Mouse (Mus musculus) MEL (cell line): Measurements from ENCODE around the gene Fam172a. TPM values are rescaled to one million over a fixed set of nuclear protein-coding genes. Genes with fewer than 3 reads are reported as not detected.

Source experiments
- DNase-seq: peaks from one replicate; pipeline ENCODE4 v3.0.0; 2011; ENCODE audit warnings: low read depth, low spot score
- H3K27ac ChIP-seq: 2 replicates; pipeline ENCODE4 v1.5.1; 2012; ENCODE audit warnings: low read depth, mild to moderate bottlenecking, control low read depth, low read length, moderate library complexity; ENCODE audit not compliant: control insufficient read depth
- H3K27me3 ChIP-seq, 2 experiments: fragments of 150-350 bp in 1 of 2; sonication (generic) in 1 of 2; 2 replicates each; pipeline ENCODE4 v1.6.1; 2012; ENCODE audit warnings: low read length in 2 of 2, mild to moderate bottlenecking in 2 of 2, improper control_type of control experiment in 1 of 2, moderate library complexity in 1 of 2; ENCODE audit not compliant: insufficient read depth in 2 of 2, control insufficient read depth in 1 of 2
- H3K36me3 ChIP-seq, 2 experiments: 2 replicates each; pipeline ENCODE4 v1.6.1; 2012 to 2014; ENCODE audit warnings: low read length in 2 of 2, improper control_type of control experiment in 1 of 2, inconsistent platforms in 1 of 2, mild to moderate bottlenecking in 1 of 2; ENCODE audit not compliant: insufficient read depth in 2 of 2, control insufficient read depth in 1 of 2
- H3K4me1 ChIP-seq, 2 experiments: fragments of 150-350 bp in 1 of 2; sonication (generic) in 1 of 2; 2 replicates each; pipeline ENCODE4 v1.6.1; 2012; ENCODE audit warnings: low read length in 2 of 2, improper control_type of control experiment in 1 of 2, mild to moderate bottlenecking in 1 of 2; ENCODE audit not compliant: insufficient read depth in 2 of 2, control insufficient read depth in 1 of 2
- H3K4me3 ChIP-seq, 2 experiments: fragments of 150-350 bp in 1 of 2; sonication (generic) in 1 of 2; 2 replicates each; pipeline ENCODE4 v1.5.1; 2012; ENCODE audit warnings: low read depth in 2 of 2, low read length in 2 of 2, mild to moderate bottlenecking in 2 of 2, moderate library complexity in 2 of 2, control low read depth in 1 of 2, improper control_type of control experiment in 1 of 2; ENCODE audit not compliant: control insufficient read depth in 1 of 2, insufficient read depth in 1 of 2
- H3K79me2 ChIP-seq: 2 replicates; pipeline ENCODE4 v1.6.1; 2012; ENCODE audit warnings: mild to moderate bottlenecking, low read length, moderate library complexity; ENCODE audit not compliant: control insufficient read depth, poor library complexity, insufficient read depth
- H3K9ac ChIP-seq: 2 replicates; pipeline ENCODE4 v1.6.1; 2012; ENCODE audit warnings: low read depth, mild to moderate bottlenecking, control low read depth, low read length, moderate library complexity; ENCODE audit not compliant: control insufficient read depth, poor library complexity, severe bottlenecking
- H3K9me3 ChIP-seq: fragments of 150-350 bp; sonication (generic); replicated peaks from 2 replicates; pipeline ENCODE4 v1.6.1; 2012; ENCODE audit warnings: mild to moderate bottlenecking, low read length, improper control_type of control experiment, moderate library complexity; ENCODE audit not compliant: insufficient read depth
- CHD2 ChIP-seq: IDR thresholded peaks from 2 replicates; pipeline ENCODE4 v1.6.1; 2011; ENCODE audit warnings: low read length, improper control_type of control experiment
- CTCF ChIP-seq, 3 experiments: IDR thresholded peaks in 2 of 3; conservative IDR thresholded peaks in 1 of 3; 2 replicates each; pipeline ENCODE4 v1.5.1; 2011 to 2012; ENCODE audit warnings: low read length in 3 of 3, low read depth in 2 of 3, mild to moderate bottlenecking in 2 of 3, improper control_type of control experiment in 1 of 3, inconsistent platforms in 1 of 3, mixed read lengths in 1 of 3, moderate library complexity in 1 of 3; ENCODE audit not compliant: control insufficient read depth in 1 of 3, insufficient read depth in 1 of 3, poor library complexity in 1 of 3, severe bottlenecking in 1 of 3
- E2F4 ChIP-seq: IDR thresholded peaks from 2 replicates; pipeline ENCODE4 v1.6.1; 2011; ENCODE audit warnings: low read depth, low read length, improper control_type of control experiment, borderline replicate concordance
- ELF1 ChIP-seq: IDR thresholded peaks from 2 replicates; pipeline ENCODE4 v1.6.1; 2014; ENCODE audit warnings: low read depth, mild to moderate bottlenecking, inconsistent platforms, low read length, improper control_type of control experiment, moderate library complexity
- GATA1 ChIP-seq: IDR thresholded peaks from 2 replicates; pipeline ENCODE4 v1.6.1; 2011; ENCODE audit warnings: low read depth, low read length, improper control_type of control experiment
- HCFC1 ChIP-seq: IDR thresholded peaks from 2 replicates; pipeline ENCODE4 v1.6.1; 2012; ENCODE audit warnings: low read depth, mild to moderate bottlenecking, inconsistent platforms, low read length, improper control_type of control experiment, moderate library complexity
- MAX ChIP-seq: IDR thresholded peaks from 2 replicates; pipeline ENCODE4 v1.6.1; 2011; ENCODE audit warnings: low read length, improper control_type of control experiment
- MAZ ChIP-seq: IDR thresholded peaks from 2 replicates; pipeline ENCODE4 v1.6.1; 2012; ENCODE audit warnings: low read depth, mild to moderate bottlenecking, inconsistent platforms, low read length, improper control_type of control experiment
- MXI1 ChIP-seq: IDR thresholded peaks from 2 replicates; pipeline ENCODE4 v1.6.1; 2011; ENCODE audit warnings: mild to moderate bottlenecking, low read depth, low read length, improper control_type of control experiment
- MYB ChIP-seq: IDR thresholded peaks from 2 replicates; pipeline ENCODE4 v1.6.1; 2011; ENCODE audit warnings: mild to moderate bottlenecking, low read depth, low read length, improper control_type of control experiment
- NELFE ChIP-seq: IDR thresholded peaks from 2 replicates; pipeline ENCODE4 v1.6.1; 2011; ENCODE audit warnings: low read depth, low read length, improper control_type of control experiment
- POLR2AphosphoS2 ChIP-seq: IDR thresholded peaks from 2 replicates; pipeline ENCODE4 v1.6.1; 2011; ENCODE audit warnings: low read length, improper control_type of control experiment
- RCOR1 ChIP-seq: IDR thresholded peaks from 2 replicates; pipeline ENCODE4 v1.6.1; 2012; ENCODE audit warnings: low read depth, mild to moderate bottlenecking, inconsistent platforms, low read length, improper control_type of control experiment
- ZC3H11A ChIP-seq: IDR thresholded peaks from 2 replicates; pipeline ENCODE4 v1.6.1; 2012; ENCODE audit warnings: low read depth, mild to moderate bottlenecking, inconsistent platforms, low read length, improper control_type of control experiment
- ZKSCAN1 ChIP-seq: IDR thresholded peaks from 2 replicates; pipeline ENCODE4 v1.6.1; 2012; ENCODE audit warnings: low read depth, mild to moderate bottlenecking, inconsistent platforms, low read length, improper control_type of control experiment, moderate library complexity
- ZNF384 ChIP-seq: IDR thresholded peaks from 2 replicates; pipeline ENCODE4 v1.6.1; 2012; ENCODE audit warnings: low read depth, mild to moderate bottlenecking, inconsistent platforms, low read length, improper control_type of control experiment
- polyA plus RNA-seq, 2 experiments: library from polyadenylated mRNA; stranded (reverse) in 1 of 2; unstranded in 1 of 2; fragments of >175 nt in 1 of 2; fragments of >200 nt in 1 of 2; gene quantifications; 2 replicates each; pipeline versions ENCODE4 v1.2.1 to v1.2.4; 2012; ENCODE audit warnings: low replicate concordance in 2 of 2, low read depth in 1 of 2; ENCODE audit not compliant: insufficient read length in 2 of 2, insufficient read depth in 1 of 2, missing spikeins in 1 of 2
- total RNA-seq: library from RNA; depleted of rRNA; stranded (reverse); fragments of 300-350 nt; gene quantifications from 2 replicates; pipeline ENCODE4 v1.2.3, GENCODE M21; 2012

Gene Fam172a
- total and polyA plus RNA-seq, 3 experiments = 13.4 to 358 (median 19.6) TPM

- H3K9me3 ChIP-seq = no peaks in the 10 kb centered on the region
- H3K27ac ChIP-seq = no peak overlapping the region
- DNase-seq = no peak
- H3K4me1 ChIP-seq = peaks cover 0 to 3% of the 10 kb centered on the region in 2 experiments; a peak in 3 of 4 replicates
- no peak for TF ChIP-seq NELFE
- TF ChIP-seq HCFC1 = no peak
- no peaks in the 10 kb centered on the region for H3K79me2 ChIP-seq
- H3K4me3 ChIP-seq = no peak overlapping the region
- no peaks in the 10 kb centered on the region for H3K27me3 ChIP-seq
- H3K36me3 ChIP-seq = peaks cover 0 to 5% of the 10 kb centered on the region in 2 experiments; a peak in 2 of 4 replicates
- H3K9ac ChIP-seq = no peak overlapping the region
Observed at GRCm38 (mm10) chr13:78212111-78212510, 510.3 kb downstream of the Fam172a start.

GRCm38 (mm10) chr13:78213155-78213554, 511.3 kb downstream of the Fam172a start:
- H3K4me3 ChIP-seq = no peak overlapping the region
- no peak overlapping the region for H3K9ac ChIP-seq
- H3K36me3 ChIP-seq = peaks cover 0 to 3% of the 10 kb centered on the region in 2 experiments; a peak in 2 of 4 replicates
- DNase-seq = no peak
- H3K79me2 ChIP-seq = no peaks in the 10 kb centered on the region
- H3K4me1 ChIP-seq = peaks cover 0 to 3% of the 10 kb centered on the region in 2 experiments; a peak in 1 of 4 replicates
- TF ChIP-seq GATA1 (no peak), MAX (no peak), CTCF (IDR thresholded peaks at IDR 0.05 in 2 of 3, conservative IDR thresholded peaks at IDR 0.05 in 1 of 3; ENCODE audit: control insufficient read depth in 1 of 3, insufficient read depth in 1 of 3, low read depth in 2 of 3, low read length in 3 of 3, poor library complexity in 1 of 3, severe bottlenecking in 1 of 3) (no peak), ZC3H11A (no peak), RCOR1 (no peak), E2F4 (no peak), POLR2AphosphoS2 (no peak), MYB (no peak), MAZ (no peak), NELFE (no peak), MXI1 (no peak), ZNF384 (no peak)
- no peaks in the 10 kb centered on the region for H3K9me3 ChIP-seq
- no peak overlapping the region for H3K27ac ChIP-seq
- no peaks in the 10 kb centered on the region for H3K27me3 ChIP-seq

GRCm38 (mm10) chr13:78215223-78215622, 513.4 kb downstream of the Fam172a start:
- Histone ChIP-seq H3K9me3 (no peaks in the 10 kb centered on the region), H3K27ac (no peak overlapping the region), H3K36me3 (no peaks in the 10 kb centered on the region), H3K27me3 (no peaks in the 10 kb centered on the region), H3K4me3 (no peak overlapping the region), H3K79me2 (no peaks in the 10 kb centered on the region), H3K9ac (no peak overlapping the region), H3K4me1 (no peaks in the 10 kb centered on the region)
- no peak for DNase-seq
- TF ChIP-seq CHD2 (no peak), ZKSCAN1 (no peak), GATA1 (no peak), ELF1 (no peak)
